Comparison of ENCODE assay signal across 8 mouse cellular contexts in the genomic region with DNA sequence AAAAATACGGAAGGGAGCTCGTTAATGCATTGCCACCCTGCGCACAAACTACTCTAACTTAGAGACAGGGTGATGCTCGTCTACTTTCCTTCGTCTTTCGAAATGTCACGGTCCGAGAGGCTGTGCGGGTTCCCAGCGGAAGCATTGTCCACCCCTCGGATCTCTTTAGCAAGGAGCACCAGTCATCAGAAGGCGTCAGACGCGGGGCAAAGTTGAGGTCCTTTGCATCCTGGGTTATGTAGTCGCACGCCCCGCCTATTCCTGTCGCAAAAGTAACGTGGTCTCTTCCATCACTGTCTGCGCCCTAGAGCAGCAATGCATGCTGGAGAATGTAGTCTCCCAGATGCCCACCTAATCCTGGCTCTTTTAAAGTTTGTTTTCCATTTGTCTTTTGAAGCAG. TPM values are rescaled to one million over a fixed set of nuclear protein-coding genes. Genes with fewer than 3 reads are reported as not detected.
A peak's percentile ranks its signal among the peaks of the same experiment; 100 is the strongest.
DNase-seq lines count a peak whose midpoint lies in the region; ATAC-seq and TF ChIP-seq lines count a peak whose summit lies in the region.

No protein-coding gene starts in this region.

- no peaks in the 10 kb centered on the region for H3K27me3 ChIP-seq in hindbrain, embryonic 10.5 days (ENCODE audit: insufficient read depth, poor library complexity, severe bottlenecking)
- H3K27me3 ChIP-seq in lung, postnatal 0 days (replicated peaks; ENCODE audit: insufficient read depth, low read length): no peaks in the 10 kb centered on the region

- ATAC-seq in frontal cortex, adult (ENCODE audit: low TSS enrichment): peak; percentile 91
- peak; percentile 92 for ATAC-seq in lung, postnatal 0 days

- WGBS in hindbrain, embryonic 10.5 days: under 1% methylated on average over 20 of the region's 20 CpGs
- WGBS in lung, postnatal 0 days: under 1% methylated on average over 20 of the region's 20 CpGs

- no peak for TF ChIP-seq CTCF in lung, postnatal 0 days (IDR thresholded peaks at IDR 0.05)

- H3K4me1 ChIP-seq in hindbrain, embryonic 10.5 days (replicated peaks): peaks cover 23% of the 10 kb centered on the region
- H3K4me1 ChIP-seq in lung, postnatal 0 days (ENCODE audit: insufficient read depth, low read depth, low read length): peaks cover 8% of the 10 kb centered on the region; the same call in 1 of the 2 replicates

- peaks cover 19% of the 10 kb centered on the region for H3K36me3 ChIP-seq in hindbrain, embryonic 10.5 days
- H3K36me3 ChIP-seq in lung, postnatal 0 days (ENCODE audit: insufficient read depth, low read length): no peaks in the 10 kb centered on the region

- peak; percentile 96 for DNase-seq in MN1 (ENCODE audit: low spot score)
- peak; percentile 94 for DNase-seq in cerebellum, adult 9-10 months
- DNase-seq in hindbrain, embryonic 10.5 days (ENCODE audit: low spot score): peak; percentile 92
- peak; percentile 98 for DNase-seq in layer of hippocampus, adult 9-11 months
- peak; percentile 99 for DNase-seq in lung, postnatal 0 days (ENCODE audit: low spot score)
- DNase-seq in ovary, postnatal 14 days (ENCODE audit: low spot score): peak; percentile 75
- peak; percentile 91 for DNase-seq in thymus, postnatal 14 days

- no peaks in the 10 kb centered on the region for H3K9me3 ChIP-seq in hindbrain, embryonic 10.5 days
- no peaks in the 10 kb centered on the region for H3K9me3 ChIP-seq in lung, postnatal 0 days (ENCODE audit: low read length)

- H3K27ac ChIP-seq in hindbrain, embryonic 10.5 days: peak overlapping the region; percentile 98
- peak overlapping the region; percentile 96 for H3K27ac ChIP-seq in lung, postnatal 0 days (ENCODE audit: low read length)

- TF ChIP-seq EP300 in lung, postnatal 0 days (IDR thresholded peaks at IDR 0.05): no peak; the same call in 1 of the 2 replicates

- peak overlapping the region; percentile 100 for H3K4me3 ChIP-seq in hindbrain, embryonic 10.5 days
- peak overlapping the region; percentile 90 for H3K4me3 ChIP-seq in lung, postnatal 0 days (ENCODE audit: low read depth, low read length)

- H3K4me2 ChIP-seq in lung, postnatal 0 days (replicated peaks; ENCODE audit: low read depth, low read length): peak overlapping the region; percentile 90

- H3K9ac ChIP-seq in lung, postnatal 0 days (replicated peaks; ENCODE audit: low read depth): 0 out of 2 replicates have a peak overlapping the region, but pooled peaks have one; percentile 26

RNA-seq across cellular contexts. Expression of a gene that starts 0.6 kb away (rescaled TPM):
- polyA plus RNA-seq in hindbrain, embryonic 10.5 days (2016; fragmentation: Nextera tagmentation; extraction: Ambion mirVana): 77.3 and 97.3 TPM in 2 replicates
- 21.5 and 23.2 TPM in 2 replicates for polyA plus RNA-seq in lung, postnatal 0 days (2015; fragmentation: Nextera tagmentation; extraction: Ambion mirVana)

RNA-seq across cellular contexts. Expression of a gene that starts 17.3 kb away (rescaled TPM):
- polyA plus RNA-seq in hindbrain, embryonic 10.5 days (2016; fragmentation: Nextera tagmentation; extraction: Ambion mirVana): 387 and 390 TPM in 2 replicates
- 283 and 296 TPM in 2 replicates for polyA plus RNA-seq in lung, postnatal 0 days (2015; fragmentation: Nextera tagmentation; extraction: Ambion mirVana)

RNA-seq across cellular contexts. Expression of a gene that starts 45.5 kb away (rescaled TPM):
- 17.3 and 17.4 TPM in 2 replicates for polyA plus RNA-seq in hindbrain, embryonic 10.5 days (2016; fragmentation: Nextera tagmentation; extraction: Ambion mirVana)
- 11.1 and 11.6 TPM in 2 replicates for polyA plus RNA-seq in lung, postnatal 0 days (2015; fragmentation: Nextera tagmentation; extraction: Ambion mirVana)

Comparison
In these comparisons a context has a peak if more than half of its experiments do, and no peak if none do; other contexts are left out.
1. Peak in every context shown above with its lines: DNase-seq, ATAC-seq, H3K4me3 ChIP-seq and H3K27ac ChIP-seq.